Mouse (Mus musculus) neutrophil, adult 5-6 weeks (primary cell): ENCODE data around the gene Slfn3. TPM values are rescaled to one million over a fixed set of nuclear protein-coding genes. Genes with fewer than 3 reads are reported as not detected.
"Not testable (repeated sequence)": the region's sequence is repeated elsewhere in the genome, so short reads cannot be mapped to it uniquely, and the experiment has no call there.

Source experiments
- ATAC-seq: fragments of 151-379, 151-347 bp; 2 replicates; pipeline ENCODE4 v1.8.0; 2017; ENCODE audit warnings: mild to moderate bottlenecking, moderate TSS enrichment; ENCODE audit not compliant: insufficient number of reproducible peaks, poor library complexity, low FRiP score, severe bottlenecking; ENCODE audit errors: extremely low read depth
- total RNA-seq: library from RNA; stranded (forward); fragments of 200-1000 nt; gene quantifications from 2 replicates; pipeline ENCODE4 v1.2.3, GENCODE M21; 2017

Gene Slfn3
- total RNA-seq, result 5.3 and 6.6 TPM in 2 replicates

DNA sequence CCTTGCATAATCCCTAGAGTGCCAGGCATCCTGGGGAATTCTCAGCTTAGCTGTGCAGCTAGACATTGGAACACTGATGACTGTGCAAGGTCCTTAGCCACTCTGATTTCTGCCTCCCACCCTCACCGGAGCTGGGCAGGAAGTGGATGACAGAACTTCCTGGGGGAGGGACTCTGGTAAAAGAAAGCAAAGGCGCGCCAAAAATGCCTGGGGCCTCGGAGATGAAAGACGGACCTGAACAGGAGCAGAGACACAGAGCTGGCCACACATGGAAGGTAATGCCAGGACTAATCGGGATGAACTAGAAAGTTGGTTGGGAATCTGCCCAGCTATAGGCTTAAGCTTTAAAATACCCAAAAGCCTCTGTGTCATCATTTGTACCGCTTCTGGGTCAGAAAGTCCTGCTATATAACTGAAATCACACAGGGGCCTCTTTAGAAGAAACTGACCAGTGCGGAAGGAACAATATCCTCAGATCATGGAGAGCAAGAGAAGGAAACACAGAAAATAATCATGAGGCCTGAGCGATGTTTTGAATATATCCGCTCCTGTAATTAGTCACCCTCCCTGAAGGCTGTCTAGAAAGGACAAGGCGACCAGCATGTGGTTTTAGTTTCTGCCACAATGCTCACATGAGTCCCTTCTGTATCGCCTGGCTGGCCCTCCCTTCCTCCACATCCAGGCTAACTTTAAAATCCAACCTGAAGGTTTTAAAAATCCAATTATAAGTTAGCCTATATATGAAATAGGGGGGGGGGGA, at the start of gene Slfn3:
TSS of gene Slfn3 (plus strand) at position 197 of the 760 bp plus-strand sequence.
- peak; percentile 59; the same call in 1 of the 2 replicates for ATAC-seq

DNA sequence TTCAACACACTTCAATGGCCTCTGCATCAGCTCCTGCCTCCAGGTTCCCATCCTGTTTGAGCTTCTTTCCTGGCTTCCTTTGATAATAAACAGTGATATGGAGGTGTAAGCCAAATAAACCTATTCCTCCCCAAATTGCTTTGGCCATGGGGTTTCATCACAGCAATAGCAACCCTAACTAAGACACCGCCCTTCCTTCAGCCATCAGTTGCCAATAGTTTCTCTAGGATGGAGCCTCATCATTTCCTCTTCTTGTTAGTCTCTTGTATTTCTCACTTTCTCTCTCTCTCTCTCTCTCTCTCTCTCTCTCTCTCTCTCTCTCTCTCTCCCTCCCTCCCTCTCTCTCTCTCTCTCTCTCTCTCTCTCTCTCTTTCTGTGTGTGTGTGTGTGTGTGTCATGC, 42.2 kb upstream of the Slfn3 start:
- ATAC-seq, result not testable (repeated sequence)

DNA sequence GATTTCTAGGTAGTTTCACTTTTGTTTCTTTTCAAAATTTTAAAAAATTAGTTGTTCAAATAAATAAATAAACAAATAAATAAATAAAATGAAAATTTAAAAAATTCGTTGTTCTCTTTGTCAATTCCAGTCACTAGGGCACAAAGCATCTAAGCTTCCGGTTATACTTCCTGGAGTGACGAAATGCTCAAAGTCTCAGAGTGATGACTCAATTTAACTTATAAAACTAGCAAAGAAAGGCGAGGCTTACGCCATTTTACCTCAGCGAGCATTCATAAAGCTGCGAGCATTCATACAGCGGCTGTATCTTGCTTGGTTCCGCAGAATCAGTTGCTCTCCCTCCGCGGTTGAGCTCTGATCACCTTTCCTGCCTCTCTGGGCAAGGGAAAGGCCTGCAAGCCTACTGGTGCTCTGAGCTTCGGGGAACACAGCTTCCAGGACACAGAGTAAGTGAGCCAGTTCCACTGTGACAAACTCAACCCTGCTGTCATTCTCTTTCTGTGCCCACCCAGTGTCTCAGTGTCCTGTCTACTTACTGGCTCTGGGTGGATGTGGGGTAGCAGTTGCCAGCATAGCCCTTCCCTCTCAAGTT, 16.1 kb upstream of the Slfn3 start, which contains the start of gene Slfn4:
TSS of gene Slfn4 (plus strand) at position 239 of the 592 bp plus-strand sequence.
- peak; percentile 41 for ATAC-seq

DNA sequence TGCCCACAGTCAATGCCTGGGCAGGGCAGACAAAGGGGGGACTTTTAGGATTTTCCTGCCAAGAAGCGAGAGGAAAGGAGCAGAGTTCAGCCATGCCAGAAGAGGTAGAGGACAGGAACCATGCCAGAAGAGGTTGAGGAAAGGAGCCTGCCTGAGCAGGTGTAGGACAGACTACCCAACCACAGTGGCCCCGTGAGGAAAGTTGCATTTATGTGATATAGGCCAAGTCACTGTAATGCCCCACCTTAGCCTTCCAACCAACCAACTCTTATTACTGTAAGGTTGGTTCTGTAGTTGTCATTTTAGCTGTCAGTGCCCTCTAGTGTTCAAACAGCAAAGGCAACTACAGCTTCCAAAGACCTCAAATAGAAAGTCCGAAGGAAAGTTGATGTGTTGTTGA, 871 bp downstream of the Slfn3 start:
- ATAC-seq, result peak; percentile 79

DNA sequence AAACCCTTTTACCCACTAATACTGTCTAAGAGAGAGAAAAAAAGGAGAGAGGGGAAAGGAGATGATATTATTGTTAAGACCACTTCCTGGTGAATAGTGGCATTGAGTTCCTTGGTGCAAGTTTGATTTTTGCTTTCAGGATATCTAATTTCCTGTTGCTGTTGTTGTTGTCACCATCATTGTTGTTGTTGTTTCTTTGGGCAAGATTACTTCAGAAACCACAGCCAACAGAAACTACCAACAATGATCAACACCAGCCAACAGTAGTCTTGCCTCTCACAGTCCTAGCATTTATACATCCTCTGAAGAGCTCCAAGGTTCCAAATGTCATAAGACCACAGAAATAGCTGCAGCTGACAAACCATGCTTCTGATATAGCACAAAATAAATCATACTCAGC, 13.9 kb downstream of the Slfn3 start:
- no peak for ATAC-seq

DNA sequence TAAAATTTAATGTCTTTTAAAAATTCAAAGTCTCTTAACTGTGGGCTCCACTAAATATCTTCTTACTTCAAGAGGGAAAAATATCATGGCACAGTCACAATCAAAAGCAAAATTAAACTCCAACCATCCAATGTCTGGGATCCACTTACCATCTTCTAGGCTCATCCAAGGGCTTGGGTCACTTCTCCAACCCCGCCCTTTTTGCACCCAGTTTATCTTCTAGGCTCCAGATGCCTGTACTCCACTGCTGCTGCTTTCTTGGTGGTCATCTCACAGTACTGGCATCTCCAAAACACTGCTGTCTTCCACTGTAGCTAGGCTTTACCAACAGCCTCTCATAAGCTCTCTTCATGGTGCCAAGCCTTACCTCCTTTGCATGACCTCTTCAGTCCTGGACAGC, 25.0 kb downstream of the Slfn3 start:
- no peak for ATAC-seq

DNA sequence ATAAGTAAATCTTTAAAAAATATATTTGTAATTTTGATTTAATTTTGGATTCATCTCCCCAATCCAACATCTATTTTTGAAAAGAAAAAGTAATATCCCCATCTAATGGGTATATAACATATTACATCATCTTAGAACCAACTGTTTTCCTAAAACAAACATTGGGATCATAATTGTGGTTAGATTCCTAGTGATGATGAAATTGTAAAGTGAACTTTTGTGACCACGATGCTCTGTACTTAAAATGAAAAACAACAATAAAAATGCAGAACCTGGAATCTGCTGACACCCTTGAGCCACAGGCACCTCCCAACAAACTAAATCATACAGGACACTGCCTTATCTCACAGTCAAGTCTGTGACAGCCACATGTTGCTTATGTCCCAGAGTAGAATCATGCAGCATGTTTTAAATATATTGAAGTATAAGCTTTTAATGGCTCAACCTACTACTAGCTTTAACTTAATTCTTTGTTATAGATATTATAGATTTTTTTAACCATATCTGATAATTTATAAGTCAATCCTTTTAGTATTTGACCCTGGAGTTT, 30.3 kb downstream of the Slfn3 start:
- ATAC-seq, result no peak

DNA sequence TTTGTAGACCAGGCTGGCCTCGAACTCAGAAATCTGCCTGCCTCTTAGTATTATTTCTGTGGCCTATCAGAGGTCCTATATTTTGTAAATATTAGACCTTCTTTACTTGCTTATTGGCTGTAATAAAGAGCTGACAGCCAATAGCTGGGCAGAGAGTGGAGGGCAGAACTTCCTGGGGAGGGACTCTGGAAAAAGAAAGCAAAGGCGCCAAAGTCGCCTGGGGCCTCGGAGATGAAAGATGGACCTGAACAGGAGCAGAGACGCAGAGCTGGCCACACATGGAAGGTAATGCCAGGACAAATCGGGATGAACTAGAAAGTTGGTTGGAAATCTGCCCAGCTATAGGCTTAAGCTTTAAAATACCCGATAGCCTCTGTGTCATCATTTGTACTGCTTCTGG, 32.2 kb downstream of the Slfn3 start:
- ATAC-seq, result peak; percentile 56

DNA sequence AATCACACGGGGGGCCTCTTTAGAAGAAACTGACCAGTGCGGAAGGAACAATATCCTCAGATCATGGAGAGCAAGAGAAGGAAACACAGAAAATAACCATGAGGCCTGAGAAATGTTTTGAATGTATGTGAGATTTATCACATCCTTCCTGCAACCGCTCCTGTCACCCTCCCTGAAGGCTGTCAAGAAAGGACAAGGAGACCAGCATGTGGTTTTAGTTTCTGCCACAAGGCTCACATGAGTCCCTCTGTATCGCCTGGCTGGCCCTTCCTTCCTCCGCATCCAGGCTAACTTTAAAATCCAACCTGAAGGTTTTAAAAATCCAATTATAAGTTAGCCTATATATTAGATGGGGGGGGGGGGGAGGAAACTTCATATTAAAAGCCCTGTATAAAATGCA, 32.7 kb downstream of the Slfn3 start:
- not testable (repeated sequence) for ATAC-seq

DNA sequence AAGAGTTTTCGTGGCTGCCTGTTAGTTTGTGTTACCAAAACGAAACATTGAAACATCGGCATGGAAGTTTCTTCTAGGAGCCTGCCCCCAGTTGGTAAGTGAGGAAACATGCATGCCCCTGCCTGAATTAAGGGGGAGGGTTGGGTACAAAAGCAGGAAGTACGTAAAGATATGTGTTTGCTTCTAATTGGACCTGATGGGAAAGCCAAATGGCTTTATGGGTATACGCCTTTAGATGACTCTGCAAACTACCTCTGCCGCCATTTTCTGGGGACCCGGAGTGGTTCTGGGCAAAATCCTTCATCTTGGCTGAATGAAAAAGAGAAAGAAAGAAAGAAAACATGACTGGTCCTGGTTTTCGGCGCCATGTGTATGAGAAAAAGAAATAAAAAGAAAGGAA, 33.1 kb downstream of the Slfn3 start:
- peak; percentile 97 for ATAC-seq

DNA sequence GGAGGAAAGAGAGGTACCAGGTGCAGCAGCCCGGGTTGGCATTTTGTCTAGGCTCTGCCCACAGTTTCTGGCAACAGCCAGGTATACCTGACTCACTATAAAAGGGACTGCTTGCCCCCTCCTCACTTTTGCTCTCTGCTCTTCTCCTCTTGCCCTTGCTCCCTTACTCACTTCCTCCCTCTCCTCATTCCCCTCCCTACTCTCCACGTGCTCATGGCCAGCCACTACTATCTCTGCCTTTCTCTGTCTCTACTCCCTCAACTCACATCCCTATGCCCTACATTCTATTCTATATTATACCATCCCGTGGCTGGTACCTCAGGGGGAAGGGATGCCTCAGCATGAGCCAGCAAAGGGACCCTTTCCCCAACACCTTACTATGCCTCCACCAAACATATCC, 33.6 kb downstream of the Slfn3 start:
- no peak for ATAC-seq

DNA sequence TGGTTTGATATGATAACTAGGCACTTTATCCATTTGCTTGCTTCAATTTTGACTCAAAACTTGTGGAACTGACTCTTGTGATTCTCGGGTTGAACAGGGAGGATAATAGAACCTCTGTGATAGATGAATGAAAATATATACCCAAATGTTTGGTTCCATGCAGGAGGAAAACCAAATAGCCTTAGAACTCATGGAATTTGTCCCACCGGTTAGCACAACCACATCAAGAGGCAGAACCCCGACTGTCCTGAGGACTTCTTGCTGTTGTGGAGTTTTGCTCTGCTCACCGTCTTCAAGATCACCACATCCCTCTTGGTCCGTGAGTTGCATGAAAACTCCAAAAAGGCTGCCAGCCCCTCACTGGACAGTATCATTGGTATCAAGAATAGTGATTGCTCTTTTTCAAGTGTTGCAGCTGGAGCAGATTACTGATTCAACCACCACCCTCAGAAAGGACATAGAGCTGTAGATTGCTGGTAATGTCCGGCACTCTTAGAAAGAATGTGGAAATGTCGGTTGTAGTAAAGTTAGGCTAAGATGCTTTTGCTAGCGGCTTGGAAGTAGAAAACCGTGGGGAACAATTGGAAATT, 34.3 kb downstream of the Slfn3 start:
- no peak for ATAC-seq

DNA sequence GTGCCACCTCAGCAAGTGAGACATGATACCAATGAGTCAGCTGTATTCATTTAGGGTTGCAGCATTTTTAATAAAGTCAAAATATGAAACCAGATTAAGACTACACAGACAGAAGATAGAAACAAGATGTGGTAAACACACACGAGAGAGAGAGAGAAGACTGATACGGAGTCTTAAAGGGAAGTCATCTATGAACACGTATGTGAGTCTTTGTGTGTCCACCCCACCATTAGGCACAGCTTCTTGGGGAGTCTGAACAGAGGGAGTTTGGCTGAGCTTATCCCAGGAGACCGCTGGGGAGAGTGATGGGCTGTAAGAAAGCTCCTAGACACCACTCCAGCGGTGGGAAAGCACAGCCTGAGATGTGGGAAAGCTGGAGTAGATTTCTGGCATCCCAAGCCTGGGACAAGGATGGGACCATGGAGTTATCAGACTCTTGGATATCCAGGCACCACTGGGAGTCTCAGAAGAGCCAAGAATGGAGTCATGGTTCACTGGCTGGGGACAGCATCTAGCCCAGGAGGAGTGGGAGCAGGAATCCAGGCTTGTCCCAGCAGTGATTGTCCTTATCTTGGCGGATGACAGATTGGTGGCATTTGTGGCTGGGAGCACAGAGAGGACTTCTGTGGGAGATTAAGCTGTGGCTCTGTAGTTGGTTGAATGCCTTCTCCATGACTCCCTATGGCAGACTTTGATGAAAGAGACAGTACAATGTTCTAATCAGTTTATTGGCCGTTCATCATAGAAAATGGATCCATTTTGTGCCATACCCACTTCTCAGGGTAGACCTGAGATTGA, 37.0 kb downstream of the Slfn3 start:
- ATAC-seq, result no peak

DNA sequence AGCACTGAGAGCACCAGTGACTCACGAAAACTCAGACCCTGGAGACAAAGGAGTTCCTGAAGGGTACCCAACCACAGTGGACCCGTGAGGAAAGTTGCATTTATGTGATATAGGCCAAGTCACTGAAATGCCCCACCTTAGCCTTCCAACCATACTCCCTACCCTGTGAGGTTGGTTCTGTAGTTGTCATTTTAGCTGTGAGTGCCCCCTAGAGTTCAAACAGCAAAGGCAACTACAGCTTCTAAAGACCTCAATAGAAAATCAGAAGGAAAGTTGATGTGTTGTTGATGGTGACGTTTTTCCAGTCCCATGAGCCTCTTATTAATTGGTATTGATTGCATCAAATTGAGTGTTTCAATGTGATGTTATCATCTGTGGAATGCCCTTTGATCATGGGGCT, 39.8 kb downstream of the Slfn3 start:
- ATAC-seq, result peak; percentile 36; the same call in 1 of the 2 replicates

DNA sequence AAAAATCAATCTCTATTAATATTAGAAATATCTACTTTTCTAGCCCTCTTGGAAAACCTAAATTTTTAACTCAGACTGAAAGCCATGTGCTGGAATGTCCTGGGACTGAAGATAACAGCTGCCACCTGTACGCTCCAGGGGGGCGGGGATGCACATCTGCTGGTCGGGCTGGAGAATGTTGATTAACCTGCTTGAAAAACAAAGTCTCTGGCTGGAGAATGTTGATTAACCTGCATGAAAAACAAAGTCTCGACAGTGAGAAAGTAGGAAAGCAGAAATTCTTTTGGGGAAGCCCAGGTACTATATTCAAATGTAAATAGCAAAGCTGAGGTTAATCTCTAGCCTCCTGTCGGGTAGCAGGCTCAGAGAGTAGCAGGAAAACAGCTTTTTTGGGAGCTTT, 42.5 kb downstream of the Slfn3 start:
- ATAC-seq, result not testable (repeated sequence)

DNA sequence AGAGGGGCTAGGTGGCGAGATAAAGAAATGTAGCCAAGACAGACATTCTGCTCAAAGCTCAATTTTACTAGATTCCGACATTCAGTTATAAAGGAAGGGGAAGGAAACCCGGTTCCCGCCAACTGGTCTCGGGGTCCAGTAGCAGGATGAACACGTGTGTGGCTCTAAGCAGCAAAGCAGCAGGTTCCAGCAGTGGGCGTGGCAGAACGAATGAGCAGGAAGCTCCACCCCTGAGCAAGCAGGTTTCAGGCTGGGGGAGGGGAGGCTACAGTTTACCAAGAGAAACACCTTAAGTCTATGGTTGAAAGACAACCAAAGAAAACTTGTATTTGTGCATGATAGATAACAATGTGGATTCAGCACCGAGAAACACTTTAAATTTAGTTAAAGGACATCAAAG, 46.3 kb downstream of the Slfn3 start:
- not testable (repeated sequence) for ATAC-seq

DNA sequence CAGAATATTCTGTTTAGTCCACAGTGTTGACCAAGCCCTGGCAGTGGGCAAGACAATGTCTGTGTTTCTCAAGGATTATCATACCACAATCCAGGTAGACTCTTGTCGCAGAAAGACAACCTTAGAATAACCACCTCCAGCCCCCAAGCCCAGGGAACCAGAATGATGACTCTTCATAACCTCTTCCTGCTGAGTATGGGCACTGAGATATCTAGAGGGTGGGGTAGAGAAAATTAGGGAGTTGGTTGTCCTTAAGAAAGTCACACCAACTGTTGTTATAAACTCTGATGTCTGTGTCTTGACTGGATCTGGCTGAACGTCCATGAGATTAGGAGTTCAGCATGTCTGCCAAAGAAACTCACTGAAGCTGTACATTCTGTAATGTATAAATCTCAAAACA, 47.3 kb downstream of the Slfn3 start:
- ATAC-seq, result no peak

DNA sequence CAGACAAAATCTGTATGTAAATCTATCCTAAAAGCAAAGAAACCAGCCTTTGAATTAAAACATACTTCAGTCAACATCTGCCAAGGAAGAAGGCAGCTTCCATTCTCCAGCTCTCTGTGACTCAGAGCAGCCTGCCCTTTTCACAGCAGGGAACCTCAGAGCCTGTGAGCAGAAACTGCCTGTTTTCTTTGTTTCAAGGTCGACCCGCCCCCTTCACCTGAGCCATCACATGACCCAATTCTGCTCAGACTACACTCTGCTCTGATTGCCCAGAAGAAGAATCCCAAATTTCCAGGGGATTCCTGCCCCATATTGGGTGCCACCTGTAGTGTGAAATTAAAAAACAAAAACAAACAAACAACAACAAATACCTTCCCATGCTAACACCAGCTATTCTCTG, 48.7 kb downstream of the Slfn3 start:
- no peak for ATAC-seq

DNA sequence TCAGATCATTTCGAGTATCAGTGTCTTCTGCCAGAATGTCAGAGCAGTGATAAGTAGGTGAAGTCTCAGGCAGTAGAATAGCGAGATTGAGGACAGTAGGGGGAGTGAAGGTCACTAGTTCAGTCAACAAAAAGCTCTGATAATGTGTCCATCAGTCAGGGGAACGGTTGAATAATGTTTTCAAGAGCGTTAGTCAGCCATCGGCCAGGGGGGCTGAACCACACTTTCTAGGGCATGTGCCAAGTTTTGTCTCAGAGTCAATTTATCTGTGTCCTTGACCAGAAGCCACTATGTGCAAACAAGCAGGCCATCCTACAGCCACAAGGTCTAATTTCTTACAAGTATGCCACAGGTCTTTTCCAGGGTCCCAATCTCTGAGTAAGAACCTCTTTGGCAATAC, 66.1 kb downstream of the Slfn3 start:
- ATAC-seq, result not testable (repeated sequence)
